Mouse (Mus musculus) ES-E14 (cell line): ENCODE measurements at regions not wholly inside any gene's neighbourhood (a gene's known extent, or its start where the extent isn't known, plus 50 kb on each side); places are given as distances from the start of the nearest gene placed in this dataset.

ENCODE experiments used
- HCFC1 ChIP-seq: IDR thresholded peaks from 2 replicates; pipeline ENCODE4 v1.6.1; 2012; ENCODE audit warnings: low read length, inconsistent platforms, borderline replicate concordance; ENCODE audit not compliant: insufficient read depth
- ZC3H11A ChIP-seq: IDR thresholded peaks from 2 replicates; pipeline ENCODE4 v1.6.1; 2012; ENCODE audit warnings: low read depth, mild to moderate bottlenecking, inconsistent platforms, low read length, borderline replicate concordance
- ZNF384 ChIP-seq: IDR thresholded peaks from 2 replicates; pipeline ENCODE4 v1.6.1; 2012; ENCODE audit warnings: low read depth, low read length, inconsistent platforms

- TF ChIP-seq HCFC1 (no peak), ZNF384 (no peak), ZC3H11A (no peak)
Measured at GRCm38 (mm10) chr3:70457181-70457847, 449.9 kb downstream of the Otol1 start.
